Mouse (Mus musculus): ENCODE measurements around the gene Mtap. TPM values are rescaled to one million over a fixed set of nuclear protein-coding genes. Genes with fewer than 3 reads are reported as not detected.

Mtap gene
- polyA plus RNA-seq, 1 experiment from 2014 or later: 49.1 TPM

- no peak overlapping the region for H3K9ac ChIP-seq (ENCODE audit: low read depth, low read length)
- H3K27me3 ChIP-seq (replicated peaks; ENCODE audit: control insufficient read depth, insufficient read depth, low read length): no peaks in the 10 kb centered on the region
- no peaks in the 10 kb centered on the region for H3K9me3 ChIP-seq (ENCODE audit: control insufficient read depth, low read length)
- H3K27ac ChIP-seq (ENCODE audit: low read length): no peak overlapping the region
- H3K4me3 ChIP-seq (ENCODE audit: low read length): no peak overlapping the region
- 95% methylated on average over 3 of the region's 3 CpGs for WGBS
- H3K36me3 ChIP-seq (ENCODE audit: control insufficient read depth, insufficient read depth, low read length): peaks cover 5% of the 10 kb centered on the region; the same call in 1 of the 2 replicates
- no peak for ATAC-seq
- H3K4me2 ChIP-seq (ENCODE audit: low read depth, low read length): no peak overlapping the region
- no peaks in the 10 kb centered on the region for H3K4me1 ChIP-seq (ENCODE audit: control insufficient read depth, insufficient read depth, low read length)
These were observed 24.5 kb downstream of the Mtap start for GRCm38 (mm10) chr4:89161389-89161788.

GRCm38 (mm10) chr4:89162496-89162895 lies 25.6 kb downstream of the Mtap start:
- H3K27ac ChIP-seq (ENCODE audit: low read length): no peak overlapping the region
- peaks cover 10% of the 10 kb centered on the region; the same call in 1 of the 2 replicates for H3K36me3 ChIP-seq (ENCODE audit: control insufficient read depth, insufficient read depth, low read length)
- H3K27me3 ChIP-seq (replicated peaks; ENCODE audit: control insufficient read depth, insufficient read depth, low read length): no peaks in the 10 kb centered on the region
- no peak overlapping the region for H3K4me3 ChIP-seq (ENCODE audit: low read length)
- ATAC-seq: no peak
- no peak overlapping the region for H3K9ac ChIP-seq (ENCODE audit: low read depth, low read length)
- WGBS: 64% methylated on average over 5 of the region's 5 CpGs
- no peaks in the 10 kb centered on the region for H3K4me1 ChIP-seq (ENCODE audit: control insufficient read depth, insufficient read depth, low read length)
- H3K9me3 ChIP-seq (ENCODE audit: control insufficient read depth, low read length): no peaks in the 10 kb centered on the region
- no peak overlapping the region for H3K4me2 ChIP-seq (ENCODE audit: low read depth, low read length)

DNA sequence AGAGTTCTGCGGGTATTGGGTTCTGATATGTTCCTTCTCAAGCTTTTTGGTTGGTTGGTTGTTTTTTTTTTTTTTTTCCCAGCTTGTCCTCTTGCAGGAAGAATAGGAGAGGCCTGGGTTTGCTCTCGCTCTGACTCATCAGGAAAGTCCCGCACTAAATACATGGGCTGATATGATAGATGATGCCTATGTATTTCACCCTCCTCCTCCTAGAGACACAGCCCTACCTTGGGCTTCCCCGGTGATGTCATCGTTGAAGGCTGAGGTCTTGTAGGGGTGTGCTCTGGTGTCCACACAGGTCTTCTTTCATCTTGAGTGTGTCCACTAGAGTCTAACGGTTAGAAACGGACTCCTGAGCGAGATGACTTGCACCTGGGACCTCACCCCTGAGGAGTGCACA lies 26.7 kb downstream of the Mtap start:
- H3K27ac ChIP-seq (ENCODE audit: low read length): no peak overlapping the region
- no peaks in the 10 kb centered on the region for H3K9me3 ChIP-seq (ENCODE audit: control insufficient read depth, low read length)
- H3K4me2 ChIP-seq (ENCODE audit: low read depth, low read length): no peak overlapping the region
- H3K36me3 ChIP-seq (ENCODE audit: control insufficient read depth, insufficient read depth, low read length): peaks cover 10% of the 10 kb centered on the region; the same call in 1 of the 2 replicates
- H3K9ac ChIP-seq (ENCODE audit: low read depth, low read length): no peak overlapping the region
- H3K4me1 ChIP-seq (ENCODE audit: control insufficient read depth, insufficient read depth, low read length): no peaks in the 10 kb centered on the region
- WGBS: 93% methylated on average over 8 of the region's 8 CpGs
- H3K4me3 ChIP-seq (ENCODE audit: low read length): no peak overlapping the region
- no peak for ATAC-seq
- no peaks in the 10 kb centered on the region for H3K27me3 ChIP-seq (replicated peaks; ENCODE audit: control insufficient read depth, insufficient read depth, low read length)

DNA sequence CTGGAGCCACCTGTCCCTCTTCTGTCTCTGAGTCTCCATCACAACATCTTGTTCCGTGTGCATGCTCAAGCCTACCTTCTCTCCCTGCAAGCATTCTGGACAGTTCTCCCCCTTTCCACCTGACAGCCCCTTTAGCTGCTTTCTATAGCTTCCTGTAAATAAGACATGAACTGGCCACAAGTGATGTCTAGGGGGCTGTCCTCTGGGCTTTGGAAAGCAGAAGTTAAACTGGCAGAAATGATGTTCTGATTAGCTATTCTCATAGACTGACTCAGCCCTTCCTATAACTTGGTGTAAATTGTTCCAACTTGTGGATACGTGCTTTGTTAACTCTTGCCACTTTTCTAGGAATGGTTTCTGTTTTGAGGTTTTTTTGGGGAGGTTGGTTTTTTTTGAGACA lies 27.8 kb downstream of the Mtap start:
- Histone ChIP-seq H3K4me3 (ENCODE audit: low read length) (no peak overlapping the region), H3K27me3 (replicated peaks; ENCODE audit: control insufficient read depth, insufficient read depth, low read length) (no peaks in the 10 kb centered on the region), H3K9me3 (ENCODE audit: control insufficient read depth, low read length) (no peaks in the 10 kb centered on the region), H3K9ac (ENCODE audit: low read depth, low read length) (no peak overlapping the region), H3K36me3 (ENCODE audit: control insufficient read depth, insufficient read depth, low read length) (peaks cover 12% of the 10 kb centered on the region; the same call in 1 of the 2 replicates), H3K4me1 (ENCODE audit: control insufficient read depth, insufficient read depth, low read length) (no peaks in the 10 kb centered on the region), H3K27ac (ENCODE audit: low read length) (no peak overlapping the region), H3K4me2 (ENCODE audit: low read depth, low read length) (no peak overlapping the region)
- no peak for ATAC-seq
- WGBS: 89% methylated on average over 2 of the region's 2 CpGs

GRCm38 (mm10) chr4:89168877-89169276 lies 32.0 kb downstream of the Mtap start:
- no peaks in the 10 kb centered on the region for H3K9me3 ChIP-seq (ENCODE audit: control insufficient read depth, low read length)
- no peak overlapping the region for H3K27ac ChIP-seq (ENCODE audit: low read length)
- no peak for ATAC-seq
- H3K36me3 ChIP-seq (ENCODE audit: control insufficient read depth, insufficient read depth, low read length): peaks cover 12% of the 10 kb centered on the region
- no peak overlapping the region for H3K9ac ChIP-seq (ENCODE audit: low read depth, low read length)
- H3K27me3 ChIP-seq (replicated peaks; ENCODE audit: control insufficient read depth, insufficient read depth, low read length): no peaks in the 10 kb centered on the region
- H3K4me3 ChIP-seq (ENCODE audit: low read length): no peak overlapping the region
- no peaks in the 10 kb centered on the region for H3K4me1 ChIP-seq (ENCODE audit: control insufficient read depth, insufficient read depth, low read length)
- H3K4me2 ChIP-seq (ENCODE audit: low read depth, low read length): no peak overlapping the region
- 93% methylated on average over 9 of the region's 9 CpGs for WGBS

GRCm38 (mm10) chr4:89169739-89170138 lies 32.8 kb downstream of the Mtap start:
- no peak overlapping the region for H3K27ac ChIP-seq (ENCODE audit: low read length)
- no peaks in the 10 kb centered on the region for H3K27me3 ChIP-seq (replicated peaks; ENCODE audit: control insufficient read depth, insufficient read depth, low read length)
- H3K4me1 ChIP-seq (ENCODE audit: control insufficient read depth, insufficient read depth, low read length): no peaks in the 10 kb centered on the region
- no peaks in the 10 kb centered on the region for H3K9me3 ChIP-seq (ENCODE audit: control insufficient read depth, low read length)
- ATAC-seq: no peak
- H3K4me2 ChIP-seq (ENCODE audit: low read depth, low read length): no peak overlapping the region
- no peak overlapping the region for H3K4me3 ChIP-seq (ENCODE audit: low read length)
- no peak overlapping the region for H3K9ac ChIP-seq (ENCODE audit: low read depth, low read length)
- peaks cover 16% of the 10 kb centered on the region for H3K36me3 ChIP-seq (ENCODE audit: control insufficient read depth, insufficient read depth, low read length)
- 84% methylated on average over 4 of the region's 4 CpGs for WGBS

DNA sequence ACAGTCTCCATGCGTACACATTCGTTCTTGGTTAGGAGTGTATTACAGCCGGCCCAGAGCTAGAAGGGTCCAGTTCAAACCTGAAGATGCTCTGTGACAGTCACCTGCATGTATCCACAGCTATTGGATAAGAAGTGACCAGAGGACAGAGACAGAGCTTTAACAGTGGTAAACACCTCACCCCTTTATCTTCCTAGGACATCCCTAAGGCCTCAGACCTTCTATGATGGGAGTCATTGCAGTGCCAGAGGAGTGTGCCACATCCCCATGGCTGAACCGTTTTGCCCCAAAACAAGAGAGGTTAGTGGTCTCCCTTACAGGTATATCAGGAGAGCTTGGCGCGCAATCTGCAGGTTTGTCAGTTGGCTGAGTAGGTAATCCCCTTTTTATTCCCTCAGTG lies 34.0 kb downstream of the Mtap start:
- 98% methylated on average over 6 of the region's 6 CpGs for WGBS
- H3K4me3 ChIP-seq (ENCODE audit: low read length): no peak overlapping the region
- no peak for ATAC-seq
- no peak overlapping the region for H3K9ac ChIP-seq (ENCODE audit: low read depth, low read length)
- H3K4me2 ChIP-seq (ENCODE audit: low read depth, low read length): no peak overlapping the region
- no peaks in the 10 kb centered on the region for H3K27me3 ChIP-seq (replicated peaks; ENCODE audit: control insufficient read depth, insufficient read depth, low read length)
- no peaks in the 10 kb centered on the region for H3K9me3 ChIP-seq (ENCODE audit: control insufficient read depth, low read length)
- peaks cover 16% of the 10 kb centered on the region for H3K36me3 ChIP-seq (ENCODE audit: control insufficient read depth, insufficient read depth, low read length)
- no peaks in the 10 kb centered on the region for H3K4me1 ChIP-seq (ENCODE audit: control insufficient read depth, insufficient read depth, low read length)
- H3K27ac ChIP-seq (ENCODE audit: low read length): no peak overlapping the region

GRCm38 (mm10) chr4:89172873-89173605 lies 36.1 kb downstream of the Mtap start:
- H3K36me3 ChIP-seq (ENCODE audit: control insufficient read depth, insufficient read depth, low read length): peaks cover 12% of the 10 kb centered on the region
- H3K4me1 ChIP-seq (ENCODE audit: control insufficient read depth, insufficient read depth, low read length): no peaks in the 10 kb centered on the region
- no peak overlapping the region for H3K4me2 ChIP-seq (ENCODE audit: low read depth, low read length)
- no peaks in the 10 kb centered on the region for H3K9me3 ChIP-seq (ENCODE audit: control insufficient read depth, low read length)
- H3K9ac ChIP-seq (ENCODE audit: low read depth, low read length): no peak overlapping the region
- H3K27me3 ChIP-seq (replicated peaks; ENCODE audit: control insufficient read depth, insufficient read depth, low read length): no peaks in the 10 kb centered on the region
- no peak overlapping the region for H3K27ac ChIP-seq (ENCODE audit: low read length)
- no peak overlapping the region for H3K4me3 ChIP-seq (ENCODE audit: low read length)
- no peak for ATAC-seq
- 92% methylated on average over 14 of the region's 14 CpGs for WGBS

DNA sequence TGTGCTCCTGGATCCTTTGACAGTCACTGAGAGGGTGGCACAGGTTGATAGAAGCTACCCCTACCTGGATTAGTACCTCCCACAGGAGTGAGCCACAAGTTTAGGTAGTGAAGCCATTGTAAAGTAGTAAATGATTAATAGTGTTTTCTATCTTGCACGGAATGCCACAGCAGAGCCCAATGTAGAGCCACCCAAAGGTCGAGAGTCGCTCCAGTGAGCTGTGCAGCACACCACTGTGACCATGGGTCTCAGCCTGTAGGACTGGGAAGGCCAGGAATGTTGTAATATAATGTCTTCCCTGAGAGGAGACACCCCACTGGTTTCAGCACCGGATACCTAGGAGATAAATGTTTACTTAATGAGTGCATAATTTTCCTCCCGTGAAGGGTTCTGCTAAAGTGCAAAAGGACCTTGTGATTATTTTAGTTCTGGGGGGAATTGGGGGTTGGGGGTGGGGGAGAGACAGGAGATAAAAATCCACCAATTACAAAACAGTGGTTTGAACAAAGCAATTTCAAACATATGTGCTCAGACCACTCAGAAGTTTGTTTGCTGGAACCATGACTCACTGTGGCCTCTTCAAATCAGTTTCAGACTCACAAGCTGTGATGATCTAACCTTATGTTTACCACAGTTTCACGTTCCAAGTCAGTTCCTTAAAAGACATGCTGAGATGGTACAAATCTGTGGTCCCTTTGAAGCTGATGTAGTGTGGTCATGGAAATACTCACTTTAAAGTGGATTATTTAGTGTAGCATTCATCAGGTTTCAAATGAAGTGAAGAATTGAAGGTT lies 40.8 kb downstream of the Mtap start:
- Histone ChIP-seq H3K36me3 (ENCODE audit: control insufficient read depth, insufficient read depth, low read length) (peaks cover 24% of the 10 kb centered on the region), H3K27me3 (replicated peaks; ENCODE audit: control insufficient read depth, insufficient read depth, low read length) (no peaks in the 10 kb centered on the region), H3K9me3 (ENCODE audit: control insufficient read depth, low read length) (no peaks in the 10 kb centered on the region), H3K9ac (ENCODE audit: low read depth, low read length) (no peak overlapping the region), H3K4me2 (ENCODE audit: low read depth, low read length) (no peak overlapping the region), H3K4me1 (ENCODE audit: control insufficient read depth, insufficient read depth, low read length) (no peaks in the 10 kb centered on the region), H3K27ac (ENCODE audit: low read length) (no peak overlapping the region), H3K4me3 (ENCODE audit: low read length) (no peak overlapping the region)
- ATAC-seq: peak; percentile 31; the same call in 1 of the 2 replicates
- 59% methylated on average over 6 of the region's 6 CpGs for WGBS
